Mouse (Mus musculus): ENCODE results near the gene Pkd1l1.

Pkd1l1 gene

GRCm38 (mm10) chr11:8973166-8973565, at the start of gene Pkd1l1:
TSS of gene Pkd1l1 (minus strand) at chr11:8973266.
- no peak for ATAC-seq (ENCODE audit: insufficient number of reproducible peaks, low FRiP score, low TSS enrichment)

GRCm38 (mm10) chr11:9020207-9020606, 47.1 kb upstream of the Pkd1l1 start:
- no peak for ATAC-seq (ENCODE audit: insufficient number of reproducible peaks, low FRiP score, low TSS enrichment)

- ATAC-seq (ENCODE audit: insufficient number of reproducible peaks, low FRiP score, low TSS enrichment): no peak
Observed at GRCm38 (mm10) chr11:9018491-9019267, 45.6 kb upstream of the Pkd1l1 start.

GRCm38 (mm10) chr11:9014740-9015139, 41.7 kb upstream of the Pkd1l1 start:
- ATAC-seq (ENCODE audit: insufficient number of reproducible peaks, low FRiP score, low TSS enrichment): no peak

- peak; percentile 37; the same call in 1 of the 2 replicates for ATAC-seq (ENCODE audit: insufficient number of reproducible peaks, low FRiP score, low TSS enrichment)
Observed at GRCm38 (mm10) chr11:9011348-9011747, 38.3 kb upstream of the Pkd1l1 start.

GRCm38 (mm10) chr11:9010853-9011339, 37.8 kb upstream of the Pkd1l1 start, which contains the start of gene Hus1:
TSS of gene Hus1 (minus strand) at chr11:9011191.
- peak; percentile 96 for ATAC-seq (ENCODE audit: insufficient number of reproducible peaks, low FRiP score, low TSS enrichment)

GRCm38 (mm10) chr11:9010416-9010815, 37.4 kb upstream of the Pkd1l1 start:
- peak; percentile 43 for ATAC-seq (ENCODE audit: insufficient number of reproducible peaks, low FRiP score, low TSS enrichment)

- no peak for ATAC-seq (ENCODE audit: insufficient number of reproducible peaks, low FRiP score, low TSS enrichment)
Observed at GRCm38 (mm10) chr11:9008761-9009160, 35.7 kb upstream of the Pkd1l1 start.

GRCm38 (mm10) chr11:8988084-8988483, 15.0 kb upstream of the Pkd1l1 start:
- ATAC-seq (ENCODE audit: insufficient number of reproducible peaks, low FRiP score, low TSS enrichment): no peak

GRCm38 (mm10) chr11:8986058-8986457, 13.0 kb upstream of the Pkd1l1 start:
- no peak for ATAC-seq (ENCODE audit: insufficient number of reproducible peaks, low FRiP score, low TSS enrichment)

- ATAC-seq (ENCODE audit: insufficient number of reproducible peaks, low FRiP score, low TSS enrichment): peak; percentile 50; the same call in 1 of the 2 replicates
Observed at GRCm38 (mm10) chr11:8983237-8983861, 10.3 kb upstream of the Pkd1l1 start.

GRCm38 (mm10) chr11:8978154-8978553, 5.1 kb upstream of the Pkd1l1 start:
- ATAC-seq (ENCODE audit: insufficient number of reproducible peaks, low FRiP score, low TSS enrichment): no peak

- no peak for ATAC-seq (ENCODE audit: insufficient number of reproducible peaks, low FRiP score, low TSS enrichment)
Observed at GRCm38 (mm10) chr11:8972093-8972492, 973 bp downstream of the Pkd1l1 start.

GRCm38 (mm10) chr11:8970509-8970908, 2.6 kb downstream of the Pkd1l1 start:
- ATAC-seq (ENCODE audit: insufficient number of reproducible peaks, low FRiP score, low TSS enrichment): no peak

GRCm38 (mm10) chr11:8968094-8968493, 5.0 kb downstream of the Pkd1l1 start:
- ATAC-seq (ENCODE audit: insufficient number of reproducible peaks, low FRiP score, low TSS enrichment): no peak

GRCm38 (mm10) chr11:8958572-8958971, 14.5 kb downstream of the Pkd1l1 start:
- no peak for ATAC-seq (ENCODE audit: insufficient number of reproducible peaks, low FRiP score, low TSS enrichment)

GRCm38 (mm10) chr11:8958108-8958507, 15.0 kb downstream of the Pkd1l1 start:
- no peak for ATAC-seq (ENCODE audit: insufficient number of reproducible peaks, low FRiP score, low TSS enrichment)

- ATAC-seq (ENCODE audit: insufficient number of reproducible peaks, low FRiP score, low TSS enrichment): no peak
Observed at GRCm38 (mm10) chr11:8957023-8957422, 16.0 kb downstream of the Pkd1l1 start.

GRCm38 (mm10) chr11:8955678-8956077, 17.4 kb downstream of the Pkd1l1 start:
- no peak for ATAC-seq (ENCODE audit: insufficient number of reproducible peaks, low FRiP score, low TSS enrichment)

- ATAC-seq (ENCODE audit: insufficient number of reproducible peaks, low FRiP score, low TSS enrichment): no peak
Observed at GRCm38 (mm10) chr11:8949765-8950430, 23.2 kb downstream of the Pkd1l1 start.

GRCm38 (mm10) chr11:8948871-8949270, 24.2 kb downstream of the Pkd1l1 start:
- ATAC-seq (ENCODE audit: insufficient number of reproducible peaks, low FRiP score, low TSS enrichment): no peak
